Mouse (Mus musculus): Measurements from ENCODE around the gene Prg2. TPM values are rescaled to one million over a fixed set of nuclear protein-coding genes. Genes with fewer than 3 reads are reported as not detected.

Gene Prg2
- total and polyA plus RNA-seq, 3 experiments: 0.17 to 0.42 TPM; not detected in 1

- H3K4me3 ChIP-seq (ENCODE audit: control insufficient read depth in 1 of 2, insufficient read depth in 1 of 2, low read depth in 2 of 2, low read length in 2 of 2): no peak overlapping the region
- H3K27ac ChIP-seq (ENCODE audit: control insufficient read depth, low read depth, low read length): no peak overlapping the region
- TF ChIP-seq CTCF (IDR thresholded peaks at IDR 0.05 in 2 of 3, conservative IDR thresholded peaks at IDR 0.05 in 1 of 3; ENCODE audit: control insufficient read depth in 1 of 3, insufficient read depth in 1 of 3, low read depth in 2 of 3, low read length in 3 of 3, poor library complexity in 1 of 3, severe bottlenecking in 1 of 3): no peak
- TF ChIP-seq RAD21 (IDR thresholded peaks at IDR 0.05; ENCODE audit: low read depth, low read length): no peak
- TF ChIP-seq NELFE (IDR thresholded peaks at IDR 0.05; ENCODE audit: low read depth, low read length): no peak
- no peak for TF ChIP-seq ZNF384 (IDR thresholded peaks at IDR 0.05; ENCODE audit: low read depth, low read length)
- TF ChIP-seq MYC (IDR thresholded peaks at IDR 0.05; ENCODE audit: low read depth, low read length): no peak
- TF ChIP-seq SMC3 (IDR thresholded peaks at IDR 0.05; ENCODE audit: low read depth, low read length): no peak
- TF ChIP-seq UBTF (IDR thresholded peaks at IDR 0.05; ENCODE audit: borderline replicate concordance, insufficient read depth, low read depth, low read length): no peak
- no peak for TF ChIP-seq TAL1 (IDR thresholded peaks at IDR 0.05; ENCODE audit: low read length)
- no peak for DNase-seq (ENCODE audit: low read depth, low spot score)
- no peaks in the 10 kb centered on the region for H3K9me3 ChIP-seq (replicated peaks; ENCODE audit: insufficient read depth, low read length)
- H3K9ac ChIP-seq (ENCODE audit: control insufficient read depth, low read depth, low read length, poor library complexity, severe bottlenecking): no peak overlapping the region
- H3K27me3 ChIP-seq (ENCODE audit: control insufficient read depth in 1 of 2, insufficient read depth in 2 of 2, low read length in 2 of 2): no peaks in the 10 kb centered on the region
- peaks cover 0 to 11% of the 10 kb centered on the region in 2 experiments; a peak in 2 of 4 replicates for H3K36me3 ChIP-seq (ENCODE audit: control insufficient read depth in 1 of 2, insufficient read depth in 2 of 2, low read length in 2 of 2)
- peaks cover 0 to 19% of the 10 kb centered on the region in 2 experiments; a peak in 3 of 4 replicates for H3K4me1 ChIP-seq (ENCODE audit: control insufficient read depth in 1 of 2, insufficient read depth in 2 of 2, low read length in 2 of 2)
- H3K79me2 ChIP-seq (ENCODE audit: control insufficient read depth, insufficient read depth, low read length, poor library complexity): no peaks in the 10 kb centered on the region
These were observed 4.7 kb upstream of the Prg2 start for GRCm38 (mm10) chr2:84975580-84975979.

GRCm38 (mm10) chr2:84987930-84988329 lies 7.7 kb downstream of the Prg2 start, which contains the start of gene Prg3:
TSS of gene Prg3 (plus strand) at chr2:84988215.
- no peak within 1 kb of the TSS for H3K9ac ChIP-seq (ENCODE audit: control insufficient read depth, low read depth, low read length, poor library complexity, severe bottlenecking)
- peak; percentile 95 for TF ChIP-seq RCOR1 (IDR thresholded peaks at IDR 0.05; ENCODE audit: low read depth, low read length)
- TF ChIP-seq USF1 (IDR thresholded peaks at IDR 0.05; ENCODE audit: low read depth, low read length): peak; percentile 51; the same call in 1 of the 2 replicates
- no peak for TF ChIP-seq HCFC1 (IDR thresholded peaks at IDR 0.05; ENCODE audit: low read depth, low read length)
- peak; percentile 60 for TF ChIP-seq GATA1 (IDR thresholded peaks at IDR 0.05; ENCODE audit: low read depth, low read length)
- peak; percentile 83 for TF ChIP-seq ZNF384 (IDR thresholded peaks at IDR 0.05; ENCODE audit: low read depth, low read length)
- TF ChIP-seq TCF12 (IDR thresholded peaks at IDR 0.05; ENCODE audit: low read depth, low read length): 0 out of 2 replicates have a peak, but pooled peaks have one; percentile 18
- peak; percentile 67 to 72 for TF ChIP-seq EP300 (IDR thresholded peaks at IDR 0.05; ENCODE audit: low read depth in 1 of 2, low read length in 2 of 2)
- no peak for TF ChIP-seq NRF1 (IDR thresholded peaks at IDR 0.05; ENCODE audit: insufficient read depth, low read depth, low read length, poor library complexity, severe bottlenecking)
- no peak for TF ChIP-seq KAT2A (conservative IDR thresholded peaks at IDR 0.05; ENCODE audit: low read depth, low read length)
- no peak for TF ChIP-seq BHLHE40 (IDR thresholded peaks at IDR 0.05; ENCODE audit: borderline replicate concordance, low read depth, low read length)
- H3K79me2 ChIP-seq (ENCODE audit: control insufficient read depth, insufficient read depth, low read length, poor library complexity): no peaks in the 10 kb centered on the region
- H3K36me3 ChIP-seq (ENCODE audit: control insufficient read depth in 1 of 2, insufficient read depth in 2 of 2, low read length in 2 of 2): peaks cover 0 to 16% of the 10 kb centered on the region in 2 experiments; a peak in 2 of 4 replicates
- H3K27ac ChIP-seq (ENCODE audit: control insufficient read depth, low read depth, low read length): no peak within 1 kb of the TSS
- peak; percentile 66 for DNase-seq (ENCODE audit: low read depth, low spot score)
- no peak within 1 kb of the TSS for H3K4me3 ChIP-seq (ENCODE audit: control insufficient read depth in 1 of 2, insufficient read depth in 1 of 2, low read depth in 2 of 2, low read length in 2 of 2)
- H3K27me3 ChIP-seq (ENCODE audit: control insufficient read depth in 1 of 2, insufficient read depth in 2 of 2, low read length in 2 of 2): peaks cover 0 to 2% of the 10 kb centered on the region in 2 experiments; a peak in 1 of 4 replicates
- peaks cover 2 to 17% of the 10 kb centered on the region in 2 experiments; a peak in 2 of 4 replicates for H3K4me1 ChIP-seq (ENCODE audit: control insufficient read depth in 1 of 2, insufficient read depth in 2 of 2, low read length in 2 of 2)
- H3K9me3 ChIP-seq (replicated peaks; ENCODE audit: insufficient read depth, low read length): no peaks in the 10 kb centered on the region

All from MEL (cell line).